Mouse (Mus musculus) spleen, adult 2 months (tissue): ENCODE measurements around the gene Ttll9. TPM values are rescaled to one million over a fixed set of nuclear protein-coding genes. Genes with fewer than 3 reads are reported as not detected.

Experiments used
- DNase-seq, 2 experiments: peaks; one replicate each; pipeline versions ENCODE4 v3.0.0 to v3.0.0-alpha.2; 2012 to 2021; ENCODE audit warnings: low spot score in 2 of 2, low read depth in 1 of 2
- H3K27ac ChIP-seq: fragments of 200-500 bp; 2 replicates; pipeline ENCODE4 v1.5.1; 2012; ENCODE audit warnings: low read length, inconsistent platforms; ENCODE audit not compliant: insufficient read depth
- H3K27me3 ChIP-seq: fragments of 200-500 bp; 2 replicates; pipeline ENCODE4 v1.6.1; 2012; ENCODE audit warnings: mild to moderate bottlenecking, moderate library complexity, low read length, inconsistent platforms; ENCODE audit not compliant: control insufficient read depth, insufficient read depth
- H3K36me3 ChIP-seq: fragments of 200-500 bp; 2 replicates; pipeline ENCODE4 v1.6.1; 2012; ENCODE audit warnings: mild to moderate bottlenecking, low read length, inconsistent platforms; ENCODE audit not compliant: control insufficient read depth, insufficient read depth
- H3K4me1 ChIP-seq: fragments of 200-500 bp; 2 replicates; pipeline ENCODE4 v1.6.1; 2011; ENCODE audit warnings: inconsistent platforms; ENCODE audit not compliant: control insufficient read depth, insufficient read depth, insufficient read length
- H3K4me3 ChIP-seq: fragments of 200-500 bp; 2 replicates; pipeline ENCODE4 v1.5.1; 2011; ENCODE audit warnings: mild to moderate bottlenecking, inconsistent platforms; ENCODE audit not compliant: insufficient read depth, insufficient read length; ENCODE audit errors: extremely low read depth
- CTCF ChIP-seq: fragments of 200-500 bp; IDR thresholded peaks from 2 replicates; pipeline ENCODE4 v1.5.1; 2011; ENCODE audit warnings: mild to moderate bottlenecking, inconsistent platforms; ENCODE audit not compliant: insufficient read depth, insufficient read length, insufficient replicate concordance; ENCODE audit errors: extremely low read depth
- POLR2A ChIP-seq: fragments of 200-500 bp; IDR thresholded peaks from 2 replicates; pipeline ENCODE4 v1.6.1; 2011; ENCODE audit warnings: low read depth, low read length, inconsistent platforms
- WGBS: fragments of 180-500 bp; shearing (Covaris S2); methylation state at CpG from one replicate; pipeline ENCODE4 v1.1.7; 2018; 5-methylcytosine and 5-hydroxymethylcytosine counted together
- polyA plus RNA-seq: library from polyadenylated mRNA; depleted of rRNA; stranded (reverse); fragments of >200 nt; gene quantifications from 2 replicates; pipeline ENCODE4 v1.2.3, GENCODE M21; 2012

Gene Ttll9
- polyA plus RNA-seq, 1 experiment, result 0.09 TPM

DNA sequence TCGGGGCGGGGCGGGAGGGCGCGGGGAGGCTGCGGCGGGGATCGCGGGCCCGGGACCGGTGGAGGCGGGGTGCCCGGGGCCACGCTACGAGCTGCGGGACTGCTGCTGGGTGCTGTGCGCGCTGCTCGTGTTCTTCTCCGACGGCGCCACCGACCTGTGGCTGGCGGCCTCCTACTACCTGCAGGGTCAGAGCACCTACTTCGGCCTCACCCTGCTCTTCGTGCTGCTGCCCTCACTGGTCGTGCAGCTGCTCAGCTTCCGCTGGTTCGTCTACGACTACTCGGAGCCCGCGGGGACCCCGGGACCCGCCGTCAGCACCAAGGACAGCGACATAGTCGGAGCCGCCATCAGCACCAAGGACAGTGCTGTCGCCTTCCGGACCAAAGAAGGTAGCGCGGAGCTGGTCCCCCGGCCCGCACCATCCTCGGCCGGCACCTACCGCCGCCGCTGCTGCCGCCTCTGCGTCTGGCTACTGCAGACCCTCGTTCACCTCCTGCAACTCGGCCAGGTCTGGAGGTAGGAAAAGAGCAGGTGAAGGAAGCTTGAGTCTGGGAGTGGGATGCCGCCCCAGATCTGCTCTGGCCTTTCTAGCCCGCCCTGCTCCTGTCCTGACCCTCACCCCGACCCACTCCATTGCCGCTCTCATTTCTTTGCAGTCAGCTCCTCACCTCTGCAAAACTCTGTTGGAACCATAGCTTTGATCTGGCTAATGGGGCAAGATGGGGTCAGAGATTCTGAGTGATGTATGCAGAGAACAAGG is 70.0 kb downstream of the Ttll9 start:
- Histone ChIP-seq H3K4me3 (no peak overlapping the region), H3K36me3 (no peaks in the 10 kb centered on the region), H3K27ac (no peak overlapping the region), H3K27me3 (peaks cover 13% of the 10 kb centered on the region), H3K4me1 (peaks cover 6% of the 10 kb centered on the region; the same call in 1 of the 2 replicates)
- WGBS, result 3% methylated on average over 55 of the region's 58 CpGs
- peak in 1 of 2 experiments; percentile 65 for DNase-seq
- peak; percentile 11; the same call in 1 of the 2 replicates for TF ChIP-seq CTCF
- no peak for TF ChIP-seq POLR2A

DNA sequence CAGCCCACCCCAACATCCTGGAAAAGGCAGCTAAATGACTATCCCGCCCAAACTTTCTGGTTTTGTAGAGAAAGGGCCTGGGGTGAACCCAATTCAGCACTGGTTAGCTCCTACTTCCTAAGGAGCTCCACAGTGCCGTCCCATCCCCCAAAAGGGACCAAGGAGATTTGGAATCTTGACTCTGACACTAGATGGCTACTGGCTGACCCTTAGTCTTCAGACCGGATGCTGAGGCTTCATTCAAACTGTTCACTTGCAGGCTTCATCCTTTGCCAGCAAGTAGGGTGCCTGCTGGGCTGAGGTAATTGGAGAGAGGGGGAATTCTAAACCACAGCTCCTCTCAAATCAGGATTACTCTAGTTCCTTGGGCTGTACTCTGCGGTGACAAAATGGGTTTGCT is 70.7 kb downstream of the Ttll9 start:
- 24% methylated on average over 4 of the region's 4 CpGs for WGBS
- peaks cover 13% of the 10 kb centered on the region for H3K27me3 ChIP-seq
- no peak overlapping the region for H3K27ac ChIP-seq
- H3K4me3 ChIP-seq, result no peak overlapping the region
- no peaks in the 10 kb centered on the region for H3K36me3 ChIP-seq
- no peak for DNase-seq
- TF ChIP-seq POLR2A, result no peak
- TF ChIP-seq CTCF, result no peak
- H3K4me1 ChIP-seq, result peaks cover 6% of the 10 kb centered on the region; the same call in 1 of the 2 replicates

- DNase-seq, result no peak
- Histone ChIP-seq H3K4me1 (peaks cover 6% of the 10 kb centered on the region; the same call in 1 of the 2 replicates), H3K4me3 (no peak overlapping the region), H3K27me3 (peaks cover 13% of the 10 kb centered on the region), H3K27ac (no peak overlapping the region), H3K36me3 (no peaks in the 10 kb centered on the region)
- WGBS, result 72% methylated on average over 5 of the region's 5 CpGs
- TF ChIP-seq CTCF (no peak), POLR2A (no peak)
Measured at GRCm38 (mm10) chr2:153033545-153034230, 71.4 kb downstream of the Ttll9 start.

- Histone ChIP-seq H3K4me3 (no peak overlapping the region), H3K36me3 (no peaks in the 10 kb centered on the region), H3K4me1 (peaks cover 4% of the 10 kb centered on the region; the same call in 1 of the 2 replicates), H3K27me3 (peaks cover 9% of the 10 kb centered on the region), H3K27ac (no peak overlapping the region)
- DNase-seq, result no peak
- WGBS, result 20% methylated on average over 2 of the region's 2 CpGs
- TF ChIP-seq POLR2A (no peak), CTCF (no peak)
Measured at GRCm38 (mm10) chr2:153036690-153037089, 74.4 kb downstream of the Ttll9 start.

- 75% methylated on average over 3 of the region's 3 CpGs for WGBS
- H3K36me3 ChIP-seq, result no peaks in the 10 kb centered on the region
- no peak overlapping the region for H3K27ac ChIP-seq
- no peaks in the 10 kb centered on the region for H3K27me3 ChIP-seq
- H3K4me3 ChIP-seq, result no peak overlapping the region
- no peak for DNase-seq
- H3K4me1 ChIP-seq, result no peaks in the 10 kb centered on the region
- TF ChIP-seq POLR2A (no peak), CTCF (no peak)
Measured at GRCm38 (mm10) chr2:153043886-153044285, 81.6 kb downstream of the Ttll9 start.

DNA sequence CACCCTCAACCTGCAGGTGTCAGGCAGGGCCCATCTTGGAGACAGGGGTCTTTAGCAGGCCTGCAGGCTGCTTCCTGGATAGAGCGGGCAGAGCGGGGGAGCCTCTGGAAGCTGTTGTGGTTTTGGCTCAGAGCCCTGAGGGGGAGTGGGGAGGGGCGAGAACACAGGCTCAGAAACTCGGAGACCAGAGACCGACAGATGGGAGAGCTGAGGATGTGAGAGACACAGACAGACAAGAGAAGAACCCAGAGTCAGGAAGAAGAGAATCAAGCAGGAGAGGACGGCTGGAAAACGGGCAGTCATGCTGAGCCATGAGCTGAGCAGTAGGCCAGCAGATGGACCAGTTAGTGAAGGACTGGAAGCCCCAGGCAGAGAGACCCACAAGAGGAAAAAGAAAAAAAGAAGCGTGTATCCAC is 83.6 kb downstream of the Ttll9 start:
- TF ChIP-seq CTCF (no peak), POLR2A (no peak)
- Histone ChIP-seq H3K27ac (no peak overlapping the region), H3K4me3 (no peak overlapping the region), H3K4me1 (no peaks in the 10 kb centered on the region), H3K27me3 (no peaks in the 10 kb centered on the region), H3K36me3 (no peaks in the 10 kb centered on the region)
- WGBS, result 12% methylated on average over 8 of the region's 8 CpGs
- no peak for DNase-seq

GRCm38 (mm10) chr2:153047828-153048465 is 85.7 kb downstream of the Ttll9 start:
- 0 out of 2 replicates have a peak, but pooled peaks cover 5% of the 10 kb centered on the region for H3K4me1 ChIP-seq
- 53% methylated on average over 17 of the region's 17 CpGs for WGBS
- TF ChIP-seq POLR2A (no peak), CTCF (peak; percentile 58; the same call in 1 of the 2 replicates)
- peak in 1 of 2 experiments; percentile 39 for DNase-seq
- H3K27me3 ChIP-seq, result no peaks in the 10 kb centered on the region
- H3K36me3 ChIP-seq, result no peaks in the 10 kb centered on the region
- no peak overlapping the region for H3K27ac ChIP-seq
- H3K4me3 ChIP-seq, result no peak overlapping the region
